Mouse (Mus musculus): ENCODE measurements around the gene Sept4. TPM values are rescaled to one million over a fixed set of nuclear protein-coding genes. Genes with fewer than 3 reads are reported as not detected.
A peak's percentile ranks its signal among the peaks of the same experiment; 100 is the strongest.

The Sept4 gene
- polyA plus RNA-seq (2012; rRNA removed), result 287 and 294 TPM in 2 replicates

DNA sequence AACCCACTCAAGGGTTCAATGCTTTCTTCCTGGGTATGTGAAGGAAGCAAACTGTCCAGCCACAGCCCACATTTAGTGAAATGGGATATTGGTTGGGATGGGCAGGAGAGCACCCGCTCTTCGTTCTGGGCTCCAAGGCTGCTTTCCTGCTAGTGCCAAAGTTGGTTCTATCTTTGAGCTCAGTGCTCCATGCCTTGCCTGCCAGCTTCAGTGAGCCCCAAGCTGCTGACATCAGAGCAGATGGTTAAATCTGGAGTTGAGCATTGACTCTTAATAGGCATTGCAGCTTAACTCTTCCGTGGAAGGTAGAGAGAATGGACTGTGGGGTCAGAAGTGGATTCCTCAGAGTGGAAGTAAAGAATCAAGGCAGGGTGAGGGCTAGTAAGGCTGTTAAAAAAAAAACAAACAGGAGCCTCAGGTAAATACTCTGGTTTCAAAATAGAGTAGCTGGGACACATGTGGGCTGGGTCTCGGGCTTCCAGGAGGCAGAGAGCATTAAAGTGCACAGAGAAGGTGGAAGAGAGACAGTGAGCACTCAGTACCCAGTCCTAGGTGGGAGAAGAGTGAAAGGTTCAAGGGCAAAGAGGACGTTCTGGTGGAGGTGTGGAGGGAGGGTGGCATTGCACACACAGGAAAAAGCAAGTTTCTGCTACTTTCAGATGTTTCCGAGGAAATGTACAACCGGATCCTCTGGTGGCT lies at the start of gene Sept4:
Gene Sept4, plus strand, starts transcription at position 649 of the 699 bp plus-strand sequence.
- no peak for DNase-seq (ENCODE audit: extremely low spot score in 1 of 2, low spot score in 1 of 2)

DNA sequence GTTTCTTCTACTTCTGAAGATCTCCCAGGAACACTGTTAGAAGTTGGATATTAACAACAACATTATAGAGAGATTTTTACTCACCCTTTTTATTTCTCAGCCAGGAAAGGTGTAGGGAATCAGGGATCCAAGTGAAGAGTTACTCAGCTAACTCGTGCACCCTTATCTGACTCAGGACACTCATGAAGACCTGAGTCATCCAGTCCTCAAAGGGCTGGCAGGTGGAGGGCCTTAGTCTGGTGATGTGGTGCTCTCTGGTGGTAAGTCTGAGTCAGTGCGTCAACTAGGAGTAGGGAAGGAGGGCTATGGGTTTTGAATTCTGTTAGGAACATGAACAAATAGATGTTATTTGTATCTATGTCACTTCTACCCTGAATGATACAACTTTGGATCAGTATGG lies 49.4 kb upstream of the Sept4 start:
- peak in 1 of 2 experiments; percentile 29 for DNase-seq (ENCODE audit: extremely low spot score in 1 of 2, low spot score in 1 of 2)

DNA sequence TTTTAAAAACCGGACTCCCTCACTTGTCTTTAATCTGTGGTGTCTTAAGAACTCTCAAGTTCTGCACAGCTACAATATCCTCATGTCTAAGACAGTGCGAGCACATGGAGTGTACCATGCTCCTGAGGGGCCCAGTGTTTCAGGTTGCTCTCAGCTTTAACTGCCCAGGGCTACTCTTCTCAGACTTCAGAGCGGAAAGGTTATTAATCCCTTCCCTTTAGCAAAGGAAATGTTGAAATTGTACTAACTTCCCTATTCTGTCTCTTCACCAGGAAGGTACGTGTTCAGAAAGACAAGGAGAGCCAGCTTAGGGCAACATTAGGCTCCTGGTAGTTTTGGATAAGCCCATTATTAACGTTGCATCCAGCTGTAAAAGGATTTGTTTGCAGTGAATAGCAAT lies 45.2 kb upstream of the Sept4 start:
- no peak for DNase-seq (ENCODE audit: extremely low spot score in 1 of 2, low spot score in 1 of 2)

DNA sequence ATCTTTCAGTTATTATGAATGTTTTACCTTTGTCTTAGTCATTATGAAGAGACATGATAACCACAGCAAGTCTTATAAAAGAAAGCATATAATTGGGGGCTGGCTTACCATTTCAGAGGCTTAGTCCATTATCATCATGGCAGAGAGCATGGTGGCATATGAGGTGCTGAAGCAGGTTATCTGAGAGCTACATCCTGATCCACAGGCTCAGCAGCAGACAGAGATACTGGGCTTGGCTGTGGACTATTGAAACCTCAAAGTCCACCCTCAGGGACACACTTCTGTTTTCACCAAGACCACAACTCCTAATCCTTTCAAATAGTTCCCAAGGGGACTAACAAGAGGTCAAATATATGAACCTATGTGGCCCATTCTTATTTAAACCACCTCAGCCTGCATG lies 44.7 kb upstream of the Sept4 start:
- no peak for DNase-seq (ENCODE audit: extremely low spot score in 1 of 2, low spot score in 1 of 2)

DNA sequence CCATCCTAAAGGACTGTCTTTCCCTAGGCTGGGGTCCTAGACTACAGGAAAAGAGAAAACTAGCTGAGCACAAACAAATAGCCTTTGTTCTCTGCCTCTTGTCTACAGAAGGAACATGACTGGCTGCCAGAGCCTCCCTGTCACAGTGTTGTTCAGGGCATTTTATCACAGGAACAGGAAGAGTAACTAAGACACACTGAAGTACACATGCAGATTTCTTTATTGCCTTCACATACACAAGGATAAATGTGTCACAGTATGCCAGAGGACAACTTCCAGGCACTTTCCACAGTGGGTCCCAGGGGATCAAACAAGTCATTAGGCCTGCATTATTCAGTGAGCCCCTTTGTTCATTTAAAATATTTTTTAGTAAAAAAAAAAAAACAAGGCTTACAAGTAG lies 43.9 kb upstream of the Sept4 start:
- no peak for DNase-seq (ENCODE audit: extremely low spot score in 1 of 2, low spot score in 1 of 2)

DNA sequence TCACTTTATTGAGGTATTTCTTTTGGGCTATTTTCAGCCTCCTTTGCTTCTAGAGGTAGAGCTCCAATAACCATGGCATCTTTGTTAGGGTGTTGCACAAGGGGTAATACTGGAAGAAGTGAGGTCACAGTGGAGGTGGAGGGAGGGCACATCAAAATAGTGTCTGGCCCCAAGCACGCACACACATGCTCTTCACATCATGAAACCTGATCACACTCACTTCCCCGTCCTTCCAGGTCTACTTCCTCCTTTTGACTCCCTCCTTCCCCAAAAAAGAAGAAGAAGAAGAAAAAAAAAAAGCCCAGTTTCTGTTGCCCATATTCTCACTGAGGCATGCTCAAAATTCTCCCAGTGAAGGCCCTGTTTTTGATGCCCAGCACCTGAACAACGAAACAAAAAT lies 41.3 kb upstream of the Sept4 start:
- DNase-seq (ENCODE audit: extremely low spot score in 1 of 2, low spot score in 1 of 2), result no peak

DNA sequence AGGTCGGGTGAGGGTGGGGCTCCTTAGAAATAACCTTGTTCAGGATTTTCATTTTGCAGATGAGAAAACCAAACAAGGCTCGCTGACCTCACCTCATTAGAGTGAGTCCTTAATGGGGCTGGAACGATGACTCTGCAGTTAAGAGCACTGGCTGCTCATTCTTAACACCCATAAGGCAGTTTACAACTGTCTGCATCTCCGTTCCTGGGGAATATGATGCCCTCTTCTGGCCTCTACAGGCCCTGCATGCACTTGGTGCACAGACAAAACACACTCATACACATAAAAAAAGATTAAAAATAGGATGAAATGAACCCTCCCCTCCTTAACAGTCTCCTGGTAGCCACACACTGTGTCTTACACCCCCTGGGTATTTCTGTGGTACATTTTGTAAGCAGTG lies 40.7 kb upstream of the Sept4 start:
- no peak for DNase-seq (ENCODE audit: extremely low spot score in 1 of 2, low spot score in 1 of 2)

DNA sequence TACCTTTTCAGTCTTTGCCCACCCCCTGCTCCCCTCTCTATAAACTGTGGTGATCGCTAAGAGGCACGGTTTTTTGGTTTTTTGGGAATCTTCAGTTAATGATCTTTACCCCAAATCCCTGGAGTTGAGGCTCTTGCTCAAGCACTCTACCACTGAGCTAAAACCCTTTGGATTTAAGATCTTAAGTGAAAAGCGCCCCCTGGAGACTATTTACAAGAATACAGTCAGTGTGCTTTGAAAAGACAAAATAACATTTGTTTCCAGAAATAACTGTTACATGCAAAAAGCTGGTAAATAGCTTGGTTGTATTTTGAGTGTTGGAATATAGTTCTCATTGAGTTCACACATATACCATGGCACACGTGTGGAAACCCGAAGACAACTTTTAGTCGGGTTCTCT lies 37.0 kb upstream of the Sept4 start:
- DNase-seq (ENCODE audit: extremely low spot score in 1 of 2, low spot score in 1 of 2), result no peak

DNA sequence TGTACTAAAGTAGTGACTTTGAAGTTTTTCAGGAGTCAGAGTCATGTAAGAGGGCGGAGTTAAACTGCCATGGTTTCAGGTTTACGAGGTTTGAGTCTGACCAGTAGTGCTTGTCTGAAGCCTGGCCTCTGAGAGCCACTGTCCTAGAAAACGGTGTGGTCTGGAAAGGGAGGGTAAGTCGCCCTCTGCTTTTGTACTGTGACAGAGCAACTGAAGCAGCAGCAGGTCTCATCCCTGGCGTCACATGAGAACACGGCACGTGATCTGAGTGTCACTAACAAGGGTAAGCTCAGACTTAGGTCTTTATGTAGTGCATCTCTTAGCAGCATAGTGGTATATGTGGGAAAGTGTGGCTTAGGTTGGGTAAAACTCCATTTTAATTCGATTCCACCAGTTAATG lies 26.4 kb upstream of the Sept4 start:
- DNase-seq (ENCODE audit: extremely low spot score in 1 of 2, low spot score in 1 of 2), result no peak

DNA sequence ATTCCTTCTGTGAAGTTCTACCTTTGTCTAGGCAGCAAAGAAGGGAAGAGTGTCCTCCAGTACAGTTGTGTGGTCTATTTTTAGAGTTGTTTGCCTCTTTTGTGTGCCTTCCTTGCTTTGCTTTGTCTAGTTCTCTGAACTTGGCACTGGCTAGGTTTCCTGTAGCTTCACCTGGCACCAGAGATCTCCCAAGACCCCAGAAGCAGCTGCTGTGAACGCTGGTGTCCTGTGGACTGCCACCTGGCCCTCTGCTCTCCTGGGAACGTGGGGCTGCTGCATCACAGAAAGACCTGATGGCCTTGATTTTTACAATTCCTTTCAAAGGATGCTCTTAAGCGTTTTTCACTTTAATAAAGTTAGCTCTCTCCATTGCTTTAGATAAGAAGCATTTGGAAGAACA lies 25.8 kb upstream of the Sept4 start:
- DNase-seq (ENCODE audit: extremely low spot score in 1 of 2, low spot score in 1 of 2), result no peak

DNA sequence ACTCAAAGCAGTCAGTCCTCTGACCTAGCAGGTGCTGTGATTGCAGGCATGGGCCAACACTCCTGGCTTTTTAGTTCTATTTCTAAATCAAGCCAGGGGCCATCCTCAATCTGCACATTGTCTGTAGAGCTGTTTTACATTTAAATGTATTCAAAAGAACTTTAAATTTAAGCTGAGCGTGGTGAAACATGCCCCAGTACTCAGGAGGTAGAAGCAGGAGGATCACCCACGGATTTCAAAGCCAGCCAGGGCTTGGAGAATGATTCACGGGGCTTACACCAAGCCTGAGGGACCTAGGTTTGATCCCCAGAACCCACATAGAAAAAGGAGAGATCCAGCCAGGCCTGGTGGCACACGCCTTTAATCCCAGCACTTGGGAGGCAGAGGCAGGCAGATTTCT lies 15.4 kb upstream of the Sept4 start:
- peak in 1 of 2 experiments; percentile 56 for DNase-seq (ENCODE audit: extremely low spot score in 1 of 2, low spot score in 1 of 2)

DNA sequence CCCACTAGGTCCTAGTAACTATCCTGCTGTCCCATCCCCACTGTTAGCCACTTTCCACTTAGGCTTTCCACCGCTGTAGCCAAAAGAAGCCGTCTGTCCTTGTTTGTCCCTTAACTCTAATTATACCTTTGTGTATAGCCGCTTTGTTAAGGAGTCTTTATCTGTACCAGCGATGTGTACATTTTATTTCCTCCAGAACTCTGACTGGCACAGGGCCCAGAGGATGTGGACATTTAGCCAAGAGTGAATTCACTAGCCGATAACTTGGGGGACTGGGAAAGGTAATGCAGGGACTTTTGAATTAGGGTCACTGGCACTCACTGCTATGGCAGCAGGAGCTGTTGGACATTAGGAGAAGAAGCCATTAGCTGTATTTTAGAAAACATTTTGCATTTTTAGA lies 14.3 kb upstream of the Sept4 start:
- no peak for DNase-seq (ENCODE audit: extremely low spot score in 1 of 2, low spot score in 1 of 2)

DNA sequence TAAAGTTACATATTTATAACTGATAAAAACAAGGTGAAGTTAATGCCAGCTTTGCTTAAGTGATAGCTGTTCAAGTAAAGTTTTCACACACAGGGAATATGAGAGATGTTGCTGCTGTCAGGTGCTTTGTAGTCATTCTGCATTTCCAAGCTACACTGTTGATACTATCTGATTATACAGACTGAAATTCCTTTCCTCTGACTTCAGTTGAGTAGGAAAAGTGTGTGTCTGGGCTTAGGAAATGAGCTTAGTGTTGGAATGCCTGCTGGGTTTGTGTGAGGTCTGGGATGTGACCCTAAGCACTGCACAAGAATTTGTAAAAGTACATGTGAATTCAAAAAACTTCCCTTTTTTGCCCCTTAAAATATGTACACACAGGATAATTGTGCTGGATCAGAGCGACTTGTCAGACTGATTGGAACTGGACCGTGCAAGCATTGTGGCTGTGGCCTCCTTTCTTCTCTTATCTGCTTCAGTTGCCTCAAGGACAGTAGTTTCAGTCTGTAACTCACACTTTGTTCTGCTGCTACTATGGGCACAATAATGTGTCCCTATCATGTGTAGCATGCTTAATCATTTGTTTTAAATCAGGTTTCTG lies 13.5 kb upstream of the Sept4 start:
- no peak for DNase-seq (ENCODE audit: extremely low spot score in 1 of 2, low spot score in 1 of 2)

DNA sequence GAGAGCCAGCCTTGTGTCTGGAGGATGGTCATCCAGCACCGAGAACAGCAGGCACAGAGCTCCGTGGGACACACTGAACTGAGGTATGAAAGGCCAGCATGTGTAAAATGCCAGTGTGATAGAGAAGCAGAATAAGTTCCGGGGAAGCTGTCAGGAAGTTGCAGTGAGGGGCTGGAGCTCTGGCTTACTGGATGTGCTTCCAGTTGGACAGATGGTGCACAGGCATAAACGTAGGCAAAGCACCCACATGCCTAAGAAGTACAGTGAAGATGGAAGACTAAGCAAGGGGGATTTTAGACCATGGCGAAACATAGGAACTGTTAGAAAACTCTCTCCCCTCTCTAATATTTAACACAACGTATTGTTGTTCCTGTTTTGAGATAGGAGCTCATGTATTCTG lies 7.5 kb upstream of the Sept4 start:
- DNase-seq (ENCODE audit: extremely low spot score in 1 of 2, low spot score in 1 of 2), result no peak

DNA sequence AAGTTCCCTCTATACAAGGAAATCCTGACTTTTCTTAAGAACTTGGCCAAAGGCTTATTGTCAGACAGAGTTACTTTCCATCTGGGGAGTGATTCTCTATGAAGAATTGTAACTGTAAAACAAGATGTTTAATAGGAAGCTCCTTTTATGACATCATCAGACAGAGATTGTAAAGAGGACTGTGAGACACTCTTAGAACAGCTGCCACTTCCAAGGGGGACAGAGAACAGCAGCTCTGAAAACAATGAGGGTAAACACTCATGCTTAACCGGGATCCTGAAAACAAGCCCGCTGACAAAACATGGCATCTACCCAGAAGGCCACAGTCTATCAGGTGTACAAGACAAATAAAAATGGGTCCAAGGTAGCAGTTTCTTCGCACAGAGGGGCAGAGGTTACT lies 2.2 kb upstream of the Sept4 start, which contains the start of gene Gm11492:
Gene Gm11492, plus strand, starts transcription at position 153 of the 400 bp plus-strand sequence.
- DNase-seq (ENCODE audit: extremely low spot score in 1 of 2, low spot score in 1 of 2), result no peak

DNA sequence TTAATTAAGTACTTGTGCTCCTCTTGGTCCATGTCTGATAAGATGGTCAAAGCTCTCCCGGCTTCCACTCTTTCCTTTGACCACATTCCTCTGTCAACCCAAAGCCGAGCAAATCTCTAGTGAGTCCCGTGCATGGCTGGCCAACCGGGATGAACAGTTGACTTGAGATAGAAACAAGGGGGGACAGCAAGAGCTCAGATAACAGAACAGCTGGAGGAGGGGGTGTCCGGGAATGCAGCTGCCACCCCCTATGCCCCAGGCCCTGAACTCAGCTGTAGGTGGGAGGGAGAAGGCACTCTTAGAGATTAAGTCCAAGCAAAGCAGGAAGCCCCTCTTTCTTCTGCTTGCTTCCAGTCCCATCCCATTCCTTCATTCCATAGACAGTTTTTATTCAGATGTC lies 2.0 kb downstream of the Sept4 start:
- DNase-seq (ENCODE audit: extremely low spot score in 1 of 2, low spot score in 1 of 2), result no peak

DNA sequence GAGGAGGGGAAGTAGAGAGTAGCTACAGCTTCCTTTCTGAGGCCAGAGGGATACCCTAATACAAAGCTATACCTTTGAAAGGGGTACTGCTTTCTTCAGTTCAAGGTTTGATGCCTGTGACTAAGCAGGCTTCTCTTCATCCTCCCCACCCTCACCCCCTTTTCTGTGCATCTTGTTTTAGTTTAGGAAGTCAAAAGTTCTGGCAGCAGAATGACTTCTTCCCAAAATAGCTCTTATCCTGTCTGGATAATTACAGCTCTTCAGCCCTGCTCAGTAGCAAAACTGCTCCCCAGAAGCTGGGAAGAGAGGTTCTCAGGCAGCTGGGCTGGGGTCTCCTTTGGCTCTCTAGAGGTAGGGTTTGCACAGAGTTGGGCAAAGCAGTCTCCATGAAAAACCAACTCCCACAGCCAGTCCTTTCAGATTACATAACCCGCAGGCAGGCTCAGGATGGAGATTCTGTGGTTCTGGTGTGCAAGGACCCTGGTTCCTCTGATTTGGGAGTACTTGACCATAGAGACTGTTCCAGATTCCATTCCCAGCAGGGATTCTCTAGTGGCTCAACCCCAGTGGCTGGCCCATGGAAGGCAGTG lies 2.8 kb downstream of the Sept4 start:
- DNase-seq (ENCODE audit: extremely low spot score in 1 of 2, low spot score in 1 of 2), result peak in 1 of 2 experiments; percentile 47

DNA sequence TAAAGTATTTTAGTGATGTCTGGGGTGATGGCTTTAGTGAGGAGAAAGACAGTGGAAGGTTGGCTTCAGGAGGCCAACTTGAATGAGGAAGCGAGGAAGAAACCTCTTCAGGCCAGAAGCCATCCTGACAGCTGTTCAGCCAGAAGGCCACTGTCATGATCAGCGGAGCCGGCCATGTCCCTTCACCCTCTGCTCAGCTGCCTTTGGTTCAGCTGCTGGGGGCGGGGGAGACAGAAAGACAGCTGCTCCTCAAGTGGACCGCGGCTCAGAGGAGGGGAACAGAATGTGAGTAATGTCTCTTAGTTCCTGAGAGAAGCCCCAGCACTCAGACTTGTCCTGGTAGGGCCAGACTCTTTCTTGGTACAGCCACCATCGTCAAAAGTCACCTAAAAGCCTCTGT lies 5.0 kb downstream of the Sept4 start:
- no peak for DNase-seq (ENCODE audit: extremely low spot score in 1 of 2, low spot score in 1 of 2)

DNA sequence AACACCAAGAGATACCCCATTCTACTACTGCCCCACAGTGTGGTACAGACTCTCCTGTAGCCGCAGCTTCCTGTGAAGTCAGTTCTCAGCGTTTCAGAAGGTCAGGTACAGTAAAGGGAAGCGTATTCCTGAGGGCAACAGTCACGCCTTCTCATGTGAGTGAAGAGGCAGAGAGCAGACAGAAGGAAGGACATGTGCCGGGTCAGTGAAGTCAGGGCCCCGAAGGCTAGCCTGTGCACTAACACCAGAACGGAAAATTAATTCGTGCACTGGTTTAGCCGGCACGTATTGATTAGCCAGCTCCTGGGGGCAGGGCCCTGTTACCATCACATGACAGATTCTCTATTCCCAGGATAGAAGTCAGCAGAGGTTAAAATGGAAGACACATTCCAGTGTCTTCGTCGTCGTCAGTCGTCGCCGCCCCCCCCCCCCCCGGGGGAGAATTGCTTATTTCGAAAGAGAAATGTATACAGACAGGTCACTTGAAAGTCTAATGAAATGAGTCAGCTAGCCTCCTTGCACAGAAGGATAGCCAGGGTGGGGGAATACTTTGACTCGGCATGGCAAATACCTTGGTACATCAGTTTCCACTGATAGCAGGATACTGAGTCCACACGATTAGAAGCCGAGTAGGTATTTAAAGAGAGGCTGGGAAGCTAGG lies 5.9 kb downstream of the Sept4 start:
- DNase-seq (ENCODE audit: extremely low spot score in 1 of 2, low spot score in 1 of 2), result no peak

DNA sequence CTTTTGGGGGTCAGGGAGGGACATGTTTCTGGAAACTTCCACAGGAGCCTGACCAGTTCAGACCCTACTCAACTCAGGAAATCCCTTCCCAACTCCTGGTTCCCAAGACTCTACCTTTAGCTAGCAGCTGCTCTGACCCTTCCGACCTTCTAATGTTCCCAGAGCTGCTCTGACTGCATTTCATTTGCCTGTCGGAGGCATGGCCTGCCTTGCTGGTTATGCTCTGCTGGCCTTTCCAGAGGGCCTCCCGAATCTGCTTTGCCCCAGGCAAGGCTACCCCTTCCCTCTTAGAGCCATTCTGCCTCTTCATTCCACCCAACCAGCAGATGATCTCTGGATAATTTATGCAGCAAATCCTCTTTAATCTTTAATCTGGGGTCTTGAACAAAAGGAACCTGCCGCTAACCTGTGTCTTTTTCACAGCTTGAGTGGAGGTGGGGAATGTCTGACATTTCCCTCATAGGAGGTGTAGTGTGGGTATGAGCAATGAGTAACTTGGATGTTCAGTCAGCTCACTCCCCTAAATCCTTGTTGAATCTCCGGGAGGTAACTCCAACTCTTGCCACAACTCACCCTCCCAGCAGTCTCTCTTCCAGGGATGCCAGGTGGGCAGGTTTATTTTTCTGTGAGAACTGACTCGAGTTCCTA lies 9.0 kb downstream of the Sept4 start:
- DNase-seq (ENCODE audit: extremely low spot score in 1 of 2, low spot score in 1 of 2), result no peak

All from frontal cortex, adult 2 months (tissue).